Mouse (Mus musculus) kidney, embryonic 16.5 days (tissue): ENCODE measurements at regions not wholly inside any gene's neighbourhood (a gene's known extent, or its start where the extent isn't known, plus 50 kb on each side); places are given as distances from the start of the nearest gene placed in this dataset.
A peak's percentile ranks its signal among the peaks of the same experiment; 100 is the strongest.

Experiments used
- ATAC-seq: fragments of 200-750 bp; cut with Nextera tagmentation; 2 replicates; pipeline ENCODE4 v1.8.0; 2017; ENCODE audit warnings: moderate TSS enrichment; ENCODE audit not compliant: low FRiP score, low TSS enrichment
- H3K27ac ChIP-seq: fragments of 300-500 bp; sonication (generic); 2 replicates; pipeline ENCODE4 v1.5.1; 2014; ENCODE audit warnings: low read length
- H3K27me3 ChIP-seq: fragments of 300-500 bp; sonication (generic); 2 replicates; pipeline ENCODE4 v1.6.1; 2014; ENCODE audit warnings: low read length, control low read depth, mixed read lengths; ENCODE audit not compliant: insufficient read depth
- H3K36me3 ChIP-seq: fragments of 300-500 bp; sonication (generic); 2 replicates; pipeline ENCODE4 v1.6.1; 2014; ENCODE audit warnings: low read length, control low read depth, mixed read lengths; ENCODE audit not compliant: insufficient read depth
- H3K4me1 ChIP-seq: fragments of 300-500 bp; sonication (generic); 2 replicates; pipeline ENCODE4 v1.6.1; 2014; ENCODE audit warnings: low read length, control low read depth, mixed read lengths; ENCODE audit not compliant: insufficient read depth
- H3K4me2 ChIP-seq: fragments of 300-500 bp; sonication (generic); replicated peaks from 2 replicates; pipeline ENCODE4 v1.6.1; 2014; ENCODE audit warnings: low read depth, low read length
- H3K4me3 ChIP-seq: fragments of 300-500 bp; sonication (generic); 2 replicates; pipeline ENCODE4 v1.5.1; 2014; ENCODE audit warnings: mild to moderate bottlenecking, low read length
- H3K9ac ChIP-seq: fragments of 300-500 bp; sonication (generic); replicated peaks from 2 replicates; pipeline ENCODE4 v1.6.1; 2014; ENCODE audit warnings: low read length
- H3K9me3 ChIP-seq: fragments of 300-500 bp; sonication (generic); 2 replicates; pipeline ENCODE4 v1.6.1; 2016; ENCODE audit warnings: low read length, control low read depth
- WGBS: fragments of 180-500 bp; shearing (Covaris S2); extraction: QIAGEN DNeasy Blood & Tissue Kit; methylation state at CpG from one replicate; pipeline ENCODE4 v1.1.7; 2014; 5-methylcytosine and 5-hydroxymethylcytosine counted together

DNA sequence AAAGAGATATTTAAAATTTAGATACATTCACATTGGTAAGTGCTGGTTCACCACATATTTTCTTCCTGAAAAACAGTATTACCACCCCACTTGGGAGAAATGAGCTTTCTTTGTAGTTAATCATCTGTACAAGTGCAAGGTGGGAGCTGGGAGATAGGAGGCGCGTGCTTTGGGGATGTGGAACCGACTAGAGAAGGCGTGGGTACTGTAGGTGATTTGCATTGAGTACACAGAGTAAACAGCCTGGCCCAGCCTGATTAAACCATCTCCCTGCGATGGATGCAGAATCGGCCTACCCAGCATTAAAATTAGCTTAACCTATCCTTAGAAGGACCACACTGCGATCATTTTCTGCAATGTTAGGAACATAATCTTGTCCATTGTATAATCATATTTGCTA lies 270.4 kb downstream of the Gxylt1 start:
- Histone ChIP-seq H3K4me1 (peaks cover 18% of the 10 kb centered on the region), H3K9me3 (no peaks in the 10 kb centered on the region), H3K36me3 (no peaks in the 10 kb centered on the region), H3K27me3 (no peaks in the 10 kb centered on the region), H3K27ac (no peak overlapping the region), H3K4me3 (no peak overlapping the region), H3K9ac (no peak overlapping the region), H3K4me2 (no peak overlapping the region)
- 85% methylated on average over 7 of the region's 7 CpGs for WGBS
- ATAC-seq: no peak

DNA sequence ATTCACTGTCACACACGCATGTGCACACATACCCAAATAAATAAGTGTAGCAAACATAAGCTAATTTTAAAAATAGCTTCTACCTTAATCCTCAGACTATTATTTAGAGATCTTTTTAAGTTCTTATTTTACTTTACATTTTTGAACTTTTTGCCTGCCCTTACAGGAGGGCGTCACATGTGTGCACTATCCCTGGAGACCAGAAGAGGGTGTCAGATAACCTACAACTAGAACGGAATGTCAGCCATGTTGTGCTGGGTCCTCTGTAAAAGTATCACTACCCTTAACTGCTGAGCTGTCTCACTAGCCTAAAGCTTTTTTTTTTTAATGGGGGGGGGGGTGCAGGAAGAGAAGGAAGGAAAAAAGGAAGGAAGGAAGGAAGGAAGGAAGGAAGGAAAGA lies 271.7 kb downstream of the Gxylt1 start:
- no peak overlapping the region for H3K4me2 ChIP-seq
- no peaks in the 10 kb centered on the region for H3K9me3 ChIP-seq
- no peak overlapping the region for H3K4me3 ChIP-seq
- H3K9ac ChIP-seq: no peak overlapping the region
- H3K36me3 ChIP-seq: no peaks in the 10 kb centered on the region
- no peak for ATAC-seq
- H3K27me3 ChIP-seq: no peaks in the 10 kb centered on the region
- no peak overlapping the region for H3K27ac ChIP-seq
- peaks cover 18% of the 10 kb centered on the region for H3K4me1 ChIP-seq
- 72% methylated on average over 3 of the region's 3 CpGs for WGBS

DNA sequence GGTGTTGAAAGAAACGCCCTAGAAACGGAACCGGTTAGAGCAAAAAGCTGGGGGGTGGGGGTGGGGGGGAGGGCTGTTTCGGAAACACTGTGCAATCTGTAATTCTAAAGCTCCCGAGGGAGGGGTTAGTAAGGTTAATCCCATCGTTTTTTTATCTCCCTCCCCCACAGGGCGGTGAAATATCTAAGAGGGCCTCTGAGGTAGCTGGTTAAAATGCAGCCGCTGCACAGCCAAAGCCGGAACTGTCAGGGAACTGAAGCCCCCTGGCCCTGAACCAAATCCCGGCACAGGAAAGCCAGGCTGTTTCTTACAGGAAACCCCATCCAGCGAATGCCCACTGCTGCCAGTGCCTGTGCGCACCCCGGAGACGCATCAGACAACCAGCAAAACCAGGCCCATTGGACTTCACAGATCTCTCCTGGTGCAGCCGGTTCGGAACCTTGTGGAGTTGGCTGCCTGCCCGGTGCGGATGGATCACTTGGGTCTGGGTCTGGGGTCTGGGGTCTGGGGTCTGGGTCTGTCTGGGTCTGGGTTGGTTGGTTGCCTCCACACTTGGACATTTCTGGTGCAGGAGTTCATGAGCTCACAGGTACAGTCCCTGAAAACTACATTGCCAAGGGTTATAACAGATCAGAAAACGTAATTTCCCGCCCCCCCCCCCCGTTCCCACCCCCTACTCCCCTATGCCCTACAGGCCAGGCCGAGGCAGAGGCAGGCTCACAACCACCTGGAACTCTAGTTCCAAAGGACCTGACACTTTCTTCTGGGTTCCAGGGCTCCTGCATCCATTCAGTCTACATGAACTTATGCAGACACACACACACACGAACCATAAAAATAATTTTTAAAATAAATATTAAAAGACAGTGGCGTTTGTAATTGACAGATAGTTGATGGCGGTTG lies 272.7 kb downstream of the Gxylt1 start:
- ATAC-seq: peak; percentile 62
- WGBS: 27% methylated on average over 25 of the region's 25 CpGs
- H3K9me3 ChIP-seq: no peaks in the 10 kb centered on the region
- no peaks in the 10 kb centered on the region for H3K36me3 ChIP-seq
- H3K4me3 ChIP-seq: peak overlapping the region; percentile 35
- H3K9ac ChIP-seq: peak overlapping the region; percentile 51
- peaks cover 18% of the 10 kb centered on the region for H3K4me1 ChIP-seq
- peak overlapping the region; percentile 58 for H3K4me2 ChIP-seq
- no peak overlapping the region for H3K27ac ChIP-seq
- no peaks in the 10 kb centered on the region for H3K27me3 ChIP-seq

- Histone ChIP-seq H3K36me3 (no peaks in the 10 kb centered on the region), H3K4me1 (peaks cover 18% of the 10 kb centered on the region), H3K9ac (peak overlapping the region; percentile 51), H3K4me3 (peak overlapping the region; percentile 35), H3K9me3 (no peaks in the 10 kb centered on the region), H3K27ac (no peak overlapping the region), H3K27me3 (no peaks in the 10 kb centered on the region), H3K4me2 (peak overlapping the region; percentile 58)
- no peak for ATAC-seq
- WGBS: 3% methylated on average over 11 of the region's 11 CpGs
Observed at GRCm38 (mm10) chr15:93001346-93002001, 273.5 kb downstream of the Gxylt1 start.

DNA sequence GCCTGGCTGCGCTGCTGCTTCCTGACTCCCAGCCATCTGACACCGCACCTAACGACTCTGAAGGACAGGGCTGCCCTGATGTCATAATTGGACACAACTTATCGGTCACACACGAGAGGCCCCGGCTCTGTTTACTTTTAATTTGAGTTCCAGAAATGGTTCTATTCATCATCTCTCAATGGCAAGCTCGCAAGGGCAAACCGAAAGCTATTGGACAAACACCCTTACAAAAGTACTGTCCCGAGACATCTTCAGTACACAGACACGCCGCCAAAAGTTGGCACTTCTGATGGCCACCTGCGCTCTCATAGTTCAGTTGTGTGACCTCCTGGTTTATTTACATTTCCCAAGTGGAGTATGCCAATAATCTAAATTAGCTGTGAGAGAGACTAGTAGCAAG lies 274.9 kb downstream of the Gxylt1 start:
- ATAC-seq: no peak
- peaks cover 18% of the 10 kb centered on the region for H3K4me1 ChIP-seq

DNA sequence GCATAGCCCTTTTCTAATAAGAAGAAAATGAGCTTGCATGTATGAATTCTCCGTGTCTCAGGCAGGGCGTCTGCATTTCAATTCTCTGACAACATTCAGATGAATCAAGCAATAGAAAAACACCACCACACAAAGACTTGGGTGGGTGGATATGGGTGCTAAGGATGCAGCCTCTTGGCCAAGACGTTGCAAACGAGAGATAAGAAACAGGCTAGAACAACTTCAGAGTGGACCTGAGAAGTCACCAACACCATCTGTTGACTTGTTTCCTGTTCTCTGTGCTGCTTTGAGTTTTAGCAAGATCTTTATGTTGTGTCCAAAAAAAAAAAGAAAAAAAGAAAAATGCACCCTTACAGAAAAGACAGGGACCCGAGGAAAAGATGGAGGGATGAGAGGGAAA lies 277.0 kb downstream of the Gxylt1 start:
- no peak overlapping the region for H3K4me3 ChIP-seq
- no peak overlapping the region for H3K9ac ChIP-seq
- H3K9me3 ChIP-seq: 0 out of 2 replicates have a peak, but pooled peaks cover 3% of the 10 kb centered on the region
- H3K4me2 ChIP-seq: no peak overlapping the region
- H3K27ac ChIP-seq: no peak overlapping the region
- no peaks in the 10 kb centered on the region for H3K27me3 ChIP-seq
- peaks cover 18% of the 10 kb centered on the region for H3K4me1 ChIP-seq
- WGBS: 72% methylated on average over 5 of the region's 5 CpGs
- no peaks in the 10 kb centered on the region for H3K36me3 ChIP-seq
- no peak for ATAC-seq

More for the DNA sequence above, 274.9 kb downstream of the Gxylt1 start:
- Histone ChIP-seq H3K4me3 (no peak overlapping the region), H3K9ac (no peak overlapping the region), H3K27ac (no peak overlapping the region), H3K27me3 (no peaks in the 10 kb centered on the region), H3K4me2 (peak overlapping the region; percentile 29; the same call in 1 of the 2 replicates), H3K36me3 (no peaks in the 10 kb centered on the region), H3K9me3 (0 out of 2 replicates have a peak, but pooled peaks cover 3% of the 10 kb centered on the region)
- 36% methylated on average over 12 of the region's 12 CpGs for WGBS

DNA sequence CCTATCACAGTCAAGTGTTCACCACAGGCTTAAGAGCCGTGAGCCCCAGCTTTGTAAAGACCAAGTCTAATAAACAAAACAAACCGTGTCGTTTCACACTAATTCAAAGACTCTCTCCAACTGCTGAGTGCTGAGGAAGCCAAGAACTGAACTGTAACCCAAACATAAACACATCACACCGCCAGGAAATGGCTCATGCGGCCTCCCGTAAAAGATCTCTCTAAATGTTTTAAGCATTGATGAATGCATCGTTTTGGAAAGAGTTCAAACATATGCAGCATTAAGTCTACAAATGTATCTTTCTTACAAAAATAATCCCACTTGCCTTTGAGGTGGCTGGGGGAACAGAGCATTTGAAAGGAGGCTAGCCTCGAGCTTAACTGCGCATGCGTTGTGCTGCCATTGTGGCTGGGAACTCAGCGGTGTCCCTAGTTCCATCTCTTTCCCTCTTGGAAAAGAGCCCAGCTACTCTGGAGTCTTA lies 280.7 kb downstream of the Gxylt1 start:
- Histone ChIP-seq H3K27ac (no peak overlapping the region), H3K36me3 (no peaks in the 10 kb centered on the region), H3K4me3 (no peak overlapping the region), H3K4me1 (no peaks in the 10 kb centered on the region; the same call in 1 of the 2 replicates), H3K4me2 (no peak overlapping the region; the same call in 1 of the 2 replicates), H3K27me3 (no peaks in the 10 kb centered on the region), H3K9me3 (0 out of 2 replicates have a peak, but pooled peaks cover 3% of the 10 kb centered on the region), H3K9ac (no peak overlapping the region)
- 42% methylated on average over 11 of the region's 11 CpGs for WGBS
- peak; percentile 59; the same call in 1 of the 2 replicates for ATAC-seq

- H3K4me3 ChIP-seq: no peak overlapping the region
- no peak overlapping the region for H3K27ac ChIP-seq
- H3K9me3 ChIP-seq: 0 out of 2 replicates have a peak, but pooled peaks cover 3% of the 10 kb centered on the region
- no peaks in the 10 kb centered on the region for H3K36me3 ChIP-seq
- H3K9ac ChIP-seq: no peak overlapping the region
- H3K4me2 ChIP-seq: peak overlapping the region; percentile 16; the same call in 1 of the 2 replicates
- H3K4me1 ChIP-seq: no peaks in the 10 kb centered on the region; the same call in 1 of the 2 replicates
- peak; percentile 57 for ATAC-seq
- no peaks in the 10 kb centered on the region for H3K27me3 ChIP-seq
- WGBS: 37% methylated on average over 6 of the region's 6 CpGs
Observed at GRCm38 (mm10) chr15:92993538-92994190, 281.3 kb downstream of the Gxylt1 start.

- WGBS: 72% methylated on average over 4 of the region's 4 CpGs
- Histone ChIP-seq H3K9ac (no peak overlapping the region), H3K27ac (no peak overlapping the region), H3K9me3 (no peaks in the 10 kb centered on the region), H3K4me3 (no peak overlapping the region), H3K4me1 (no peaks in the 10 kb centered on the region), H3K36me3 (no peaks in the 10 kb centered on the region), H3K4me2 (no peak overlapping the region), H3K27me3 (no peaks in the 10 kb centered on the region)
- no peak for ATAC-seq
Observed at GRCm38 (mm10) chr15:92975774-92976173, 299.2 kb downstream of the Gxylt1 start.
